Mouse (Mus musculus): ENCODE measurements at regions not wholly inside any gene's neighbourhood (a gene's known extent, or its start where the extent isn't known, plus 50 kb on each side); places are given as distances from the start of the nearest gene placed in this dataset.

- no peak for DNase-seq (ENCODE audit: low read depth in 2 of 2, low spot score in 2 of 2)
Observed at GRCm38 (mm10) chr14:105841888-105842287, 54.7 kb downstream of the Spry2 start.

- no peak for DNase-seq (ENCODE audit: low read depth in 2 of 2, low spot score in 2 of 2)
Observed at GRCm38 (mm10) chr14:105837533-105837932, 59.1 kb downstream of the Spry2 start.

- DNase-seq (ENCODE audit: low read depth in 2 of 2, low spot score in 2 of 2): no peak
Observed at GRCm38 (mm10) chr14:105830701-105831100, 65.9 kb downstream of the Spry2 start.

GRCm38 (mm10) chr14:105830301-105830700 is 66.3 kb downstream of the Spry2 start:
- no peak for DNase-seq (ENCODE audit: low read depth in 2 of 2, low spot score in 2 of 2)

DNA sequence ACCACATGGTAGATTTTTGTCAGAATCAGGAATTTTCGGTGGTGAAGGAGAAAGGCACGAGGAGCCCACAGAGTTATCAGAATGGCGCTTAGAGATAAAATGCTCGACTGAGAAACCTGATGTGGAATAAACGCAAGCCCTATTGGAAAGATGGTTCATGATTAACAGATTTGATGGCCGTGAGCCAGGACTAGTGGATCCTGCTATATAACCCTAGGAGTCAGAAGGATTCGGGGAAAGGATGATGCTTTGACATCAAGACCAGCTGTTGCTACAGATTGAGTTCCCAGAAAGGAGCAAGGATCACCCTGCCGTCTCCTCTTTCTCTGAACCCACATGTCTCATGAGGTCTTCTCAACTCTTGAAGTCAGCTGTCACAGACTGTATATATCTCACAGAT is 73.5 kb downstream of the Spry2 start:
- no peak for DNase-seq (ENCODE audit: low read depth in 2 of 2, low spot score in 2 of 2)

DNA sequence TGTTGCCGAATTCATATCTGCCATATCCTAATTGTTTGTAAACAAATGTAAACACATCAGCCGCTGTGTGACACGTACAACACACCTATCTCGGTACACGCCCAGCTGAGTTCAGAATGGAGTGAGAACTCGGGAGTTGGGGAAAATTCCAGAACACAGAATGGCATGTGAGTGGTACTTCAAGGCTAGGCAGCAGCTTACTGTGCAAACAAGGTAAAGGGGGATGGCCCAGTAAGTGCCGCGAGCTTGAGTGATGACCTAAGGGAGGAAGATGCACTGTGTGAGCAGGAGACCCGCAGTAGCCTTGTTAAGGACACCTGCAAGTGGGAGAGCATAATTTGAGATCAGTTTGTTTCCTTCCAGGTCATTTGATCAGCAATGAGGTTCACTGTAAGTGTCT is 74.0 kb downstream of the Spry2 start:
- no peak for DNase-seq (ENCODE audit: low read depth in 2 of 2, low spot score in 2 of 2)

GRCm38 (mm10) chr14:105819534-105819933 is 77.1 kb downstream of the Spry2 start:
- no peak for DNase-seq (ENCODE audit: low read depth in 2 of 2, low spot score in 2 of 2)

DNA sequence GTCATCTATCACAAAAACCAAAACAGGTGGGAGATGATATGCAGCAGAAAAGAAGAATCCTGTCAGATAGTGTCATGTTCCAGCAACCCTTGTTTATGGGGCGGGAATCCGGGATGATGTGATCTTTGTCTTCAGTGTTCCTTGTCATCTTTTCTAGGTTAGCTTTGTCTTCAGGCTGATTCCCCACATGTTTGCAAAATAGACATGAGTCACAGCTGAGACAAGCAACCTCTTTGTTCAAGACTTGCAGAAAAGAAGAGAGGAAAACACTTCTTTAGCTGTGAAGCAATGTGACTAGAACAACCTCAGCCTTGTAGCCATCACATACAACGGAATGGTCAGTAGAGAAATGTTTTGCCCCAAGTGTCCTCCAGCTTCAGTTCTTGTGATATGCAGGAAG is 77.8 kb downstream of the Spry2 start:
- no peak for DNase-seq (ENCODE audit: low read depth in 2 of 2, low spot score in 2 of 2)

- no peak for DNase-seq (ENCODE audit: low read depth in 2 of 2, low spot score in 2 of 2)
Observed at GRCm38 (mm10) chr14:105817481-105817880, 79.1 kb downstream of the Spry2 start.

- DNase-seq (ENCODE audit: low read depth in 2 of 2, low spot score in 2 of 2): no peak
Observed at GRCm38 (mm10) chr14:105815827-105816226, 80.8 kb downstream of the Spry2 start.

- DNase-seq (ENCODE audit: low read depth in 2 of 2, low spot score in 2 of 2): no peak
Observed at GRCm38 (mm10) chr14:105815281-105815680, 81.3 kb downstream of the Spry2 start.

DNA sequence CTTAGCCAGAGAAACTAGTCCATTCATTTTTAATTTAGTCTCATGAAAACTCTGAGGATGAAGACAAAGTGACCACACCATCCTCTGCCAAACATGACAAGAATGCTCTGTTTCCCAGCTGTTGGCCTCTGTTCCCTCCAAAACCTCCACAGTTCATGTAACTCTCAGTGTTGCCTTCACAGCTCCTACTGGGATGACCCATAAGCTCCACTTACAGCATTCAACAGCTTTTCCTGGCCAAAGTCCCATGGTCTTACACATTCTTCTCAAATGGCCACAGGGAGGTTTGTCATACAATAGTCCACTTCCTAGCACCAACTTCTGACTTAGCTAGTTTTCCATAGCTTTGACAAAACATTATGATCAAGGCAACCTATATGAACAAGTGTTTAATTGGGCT is 83.0 kb downstream of the Spry2 start:
- no peak for DNase-seq (ENCODE audit: low read depth in 2 of 2, low spot score in 2 of 2)

DNA sequence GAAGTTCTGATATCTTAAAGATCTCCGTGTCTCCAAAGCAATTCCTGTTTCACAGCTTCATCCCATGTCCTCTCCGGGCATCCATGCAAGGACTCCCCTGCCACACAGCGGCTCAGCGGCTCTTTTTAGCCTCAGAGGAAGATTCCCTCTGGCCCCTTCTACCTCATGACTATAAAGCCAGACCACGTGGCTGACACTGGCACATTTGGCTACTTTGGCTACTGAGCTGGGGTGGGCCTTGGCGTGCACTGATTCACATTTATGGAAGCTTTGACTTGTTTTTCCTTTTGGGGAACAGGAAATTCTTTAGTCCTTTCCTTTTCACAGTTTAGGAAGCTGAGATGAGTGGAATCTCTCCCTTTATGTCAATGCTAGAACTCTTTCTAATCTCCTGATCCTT is 83.5 kb downstream of the Spry2 start:
- no peak for DNase-seq (ENCODE audit: low read depth in 2 of 2, low spot score in 2 of 2)

GRCm38 (mm10) chr14:105805762-105806161 is 90.9 kb downstream of the Spry2 start:
- no peak for DNase-seq (ENCODE audit: low read depth in 2 of 2, low spot score in 2 of 2)

DNA sequence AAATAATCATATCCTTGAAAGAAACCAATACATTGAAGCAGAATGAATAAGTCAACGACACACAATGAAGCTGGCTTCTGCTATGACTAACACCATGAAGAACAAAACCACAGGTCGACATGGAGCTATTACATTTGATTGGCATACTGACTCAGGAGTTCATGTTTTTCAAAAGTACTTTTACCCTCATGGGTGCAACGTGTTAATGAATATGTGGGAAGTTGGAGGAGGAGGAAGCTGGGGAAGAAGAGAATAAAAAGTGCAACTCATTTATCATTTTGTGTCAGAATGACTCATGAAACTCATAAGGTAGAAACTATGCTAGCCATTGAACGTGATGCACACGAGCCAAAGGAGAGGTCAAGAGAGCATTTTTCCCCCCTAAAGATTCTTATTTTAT is 91.3 kb downstream of the Spry2 start:
- no peak for DNase-seq (ENCODE audit: low read depth in 2 of 2, low spot score in 2 of 2)

DNA sequence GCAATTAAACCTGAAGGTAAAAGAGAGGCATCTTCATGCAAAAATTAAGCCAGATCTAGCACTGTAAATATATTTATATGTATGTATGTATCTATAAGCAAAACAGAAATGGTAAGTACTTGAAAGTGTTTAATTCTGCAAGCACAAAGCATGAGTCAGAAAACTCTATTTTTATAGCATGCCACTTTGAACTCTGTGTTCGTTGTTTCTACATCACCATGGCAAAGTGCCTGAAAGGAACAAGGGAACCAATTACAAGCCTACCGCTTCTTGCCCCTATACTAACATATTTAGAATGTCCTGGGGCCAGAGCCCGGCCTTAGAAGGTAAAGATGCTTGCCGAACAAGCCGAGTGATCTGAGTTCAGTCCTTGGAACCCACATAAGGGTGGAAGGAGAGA is 91.9 kb downstream of the Spry2 start:
- no peak for DNase-seq (ENCODE audit: low read depth in 2 of 2, low spot score in 2 of 2)

GRCm38 (mm10) chr14:105803281-105803680 is 93.3 kb downstream of the Spry2 start:
- DNase-seq (ENCODE audit: low read depth in 2 of 2, low spot score in 2 of 2): no peak

GRCm38 (mm10) chr14:105802529-105803280 is 93.9 kb downstream of the Spry2 start:
- DNase-seq (ENCODE audit: low read depth in 2 of 2, low spot score in 2 of 2): no peak

GRCm38 (mm10) chr14:105800142-105800925 is 96.3 kb downstream of the Spry2 start:
- DNase-seq (ENCODE audit: low read depth in 2 of 2, low spot score in 2 of 2): no peak

GRCm38 (mm10) chr14:105799401-105799861 is 97.2 kb downstream of the Spry2 start:
- no peak for DNase-seq (ENCODE audit: low read depth in 2 of 2, low spot score in 2 of 2)

- no peak for DNase-seq (ENCODE audit: low read depth in 2 of 2, low spot score in 2 of 2)
Observed at GRCm38 (mm10) chr14:105793010-105793702, 103.5 kb downstream of the Spry2 start.

DNA sequence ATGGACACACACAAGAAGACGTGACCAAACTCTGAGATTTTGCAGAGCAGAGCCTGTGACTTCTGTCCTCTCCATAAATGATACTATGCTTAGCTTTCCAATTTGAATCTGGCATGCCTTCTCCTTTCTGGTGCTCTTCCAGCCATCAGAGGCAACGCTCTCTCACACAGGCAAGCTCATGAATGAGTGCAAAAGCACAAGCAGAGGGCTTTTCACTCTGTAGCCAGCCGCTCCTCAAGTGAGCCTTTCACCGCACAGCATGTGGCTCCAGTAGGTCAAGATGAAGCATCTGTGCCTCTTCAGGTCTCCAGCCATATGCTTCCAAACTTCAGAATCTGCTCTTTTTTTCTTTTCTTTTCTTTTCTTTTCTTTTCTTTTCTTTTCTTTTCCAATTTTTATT is 106.2 kb downstream of the Spry2 start:
- DNase-seq (ENCODE audit: low read depth in 2 of 2, low spot score in 2 of 2): no peak
